Mouse (Mus musculus) stomach, postnatal 0 days (tissue): Measurements from ENCODE around the gene Zbtb48. TPM values are rescaled to one million over a fixed set of nuclear protein-coding genes. Genes with fewer than 3 reads are reported as not detected.
A peak's percentile ranks its signal among the peaks of the same experiment; 100 is the strongest.

Source experiments
- ATAC-seq: fragments of 200-750 bp; cut with Nextera tagmentation; 2 replicates; pipeline ENCODE4 v1.8.0; 2017; ENCODE audit not compliant: low FRiP score, low TSS enrichment
- DNase-seq: peaks from one replicate; pipeline ENCODE4 v3.0.0-alpha.2; 2016; ENCODE audit warnings: low spot score
- H3K27ac ChIP-seq: fragments of 300-500 bp; sonication (generic); replicated peaks from 2 replicates; pipeline ENCODE4 v1.5.1; 2014; ENCODE audit warnings: mild to moderate bottlenecking, control low read depth
- H3K27me3 ChIP-seq: fragments of 300-500 bp; sonication (generic); 2 replicates; pipeline ENCODE4 v1.6.1; 2014; ENCODE audit warnings: low read length; ENCODE audit not compliant: control insufficient read depth, insufficient read depth
- H3K36me3 ChIP-seq: fragments of 300-500 bp; sonication (generic); 2 replicates; pipeline ENCODE4 v1.6.1; 2014; ENCODE audit warnings: low read length, mixed read lengths; ENCODE audit not compliant: control insufficient read depth, insufficient read depth
- H3K4me1 ChIP-seq: fragments of 300-500 bp; sonication (generic); replicated peaks from 2 replicates; pipeline ENCODE4 v1.6.1; 2014; ENCODE audit warnings: antibody characterized with exemption; ENCODE audit not compliant: control insufficient read depth, insufficient read depth
- H3K4me2 ChIP-seq: fragments of 300-500 bp; sonication (generic); replicated peaks from 2 replicates; pipeline ENCODE4 v1.6.1; 2014; ENCODE audit warnings: low read depth, mild to moderate bottlenecking, control low read depth, moderate library complexity
- H3K4me3 ChIP-seq: fragments of 300-500 bp; sonication (generic); 2 replicates; pipeline ENCODE4 v1.5.1; 2014; ENCODE audit warnings: low read depth, low read length, control low read depth
- H3K9ac ChIP-seq: fragments of 300-500 bp; sonication (generic); 2 replicates; pipeline ENCODE4 v1.6.1; 2014; ENCODE audit warnings: mild to moderate bottlenecking, low read length, control low read depth, mixed read lengths
- H3K9me3 ChIP-seq: fragments of 300-500 bp; sonication (generic); 2 replicates; pipeline ENCODE4 v1.6.1; 2016; ENCODE audit warnings: low read length; ENCODE audit not compliant: control insufficient read depth
- CTCF ChIP-seq: IDR thresholded peaks from 2 replicates; pipeline ENCODE4 v1.5.1; 2016; ENCODE audit warnings: antibody characterized with exemption, low read depth, mild to moderate bottlenecking, moderate library complexity
- EP300 ChIP-seq: optimal IDR thresholded peaks from 2 replicates; pipeline ENCODE3; 2016; ENCODE audit warnings: antibody characterized with exemption
- WGBS: fragments of 180-500 bp; shearing (Covaris S2); extraction: QIAGEN DNeasy Blood & Tissue Kit; methylation state at CpG from one replicate; pipeline ENCODE4 v1.1.7; 2014; 5-methylcytosine and 5-hydroxymethylcytosine counted together
- polyA plus RNA-seq: library from polyadenylated mRNA; unstranded; fragments of >200 nt; fragmentation: Nextera tagmentation; extraction: Ambion mirVana; gene quantifications from 2 replicates; pipeline ENCODE4 v1.2.1, GENCODE M21; 2015

Gene Zbtb48
- polyA plus RNA-seq, 1 experiment from 2014 or later: 10.6 TPM

DNA sequence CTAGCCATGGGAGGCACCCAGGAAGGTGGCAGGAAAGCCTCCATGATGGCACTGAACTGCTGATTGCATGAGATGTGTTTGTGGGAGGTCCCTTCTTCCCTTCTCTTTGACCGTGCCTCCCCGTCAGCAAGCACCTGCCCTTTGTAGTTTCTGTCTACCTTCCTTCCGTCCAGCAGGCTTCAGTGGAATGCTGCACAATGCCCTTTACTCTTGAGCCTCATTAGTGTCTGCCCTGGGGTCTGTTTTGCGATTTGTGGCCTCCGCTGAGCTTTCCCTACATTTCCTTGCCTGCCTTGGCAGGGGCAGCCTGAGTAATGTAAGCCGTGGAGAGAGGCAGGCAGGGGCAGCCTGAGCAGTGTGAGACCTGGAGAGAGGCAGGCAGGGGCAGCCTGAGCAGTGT, 17.1 kb upstream of the Zbtb48 start:
- 88% methylated on average over 6 of the region's 6 CpGs for WGBS

DNA sequence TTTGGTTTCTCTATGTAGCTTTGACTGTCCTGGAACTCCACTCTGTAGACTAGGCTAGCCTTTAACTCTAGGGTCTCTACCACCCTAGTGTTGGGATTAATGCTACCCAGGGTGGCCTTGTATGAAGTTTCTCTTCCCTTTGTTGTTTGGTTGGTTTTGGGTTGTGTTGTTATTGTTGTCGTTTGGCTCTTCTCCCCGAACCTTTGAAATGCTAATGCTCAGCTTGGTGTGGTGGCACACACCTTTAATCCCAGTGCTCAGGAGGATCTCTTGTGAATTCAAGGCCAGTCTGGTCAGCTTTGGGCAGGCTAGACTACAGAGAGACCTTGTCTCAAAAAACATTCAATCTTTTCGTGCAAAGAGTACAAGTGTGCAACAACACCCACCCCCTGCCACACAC, 15.7 kb upstream of the Zbtb48 start:
- no peak overlapping the region for H3K4me3 ChIP-seq
- H3K36me3 ChIP-seq: peaks cover 34% of the 10 kb centered on the region
- DNase-seq (no peak), ATAC-seq (no peak)
- no peak overlapping the region for H3K9ac ChIP-seq
- no peaks in the 10 kb centered on the region for H3K9me3 ChIP-seq
- H3K4me2 ChIP-seq: no peak overlapping the region
- no peaks in the 10 kb centered on the region for H3K4me1 ChIP-seq
- TF ChIP-seq EP300 (no peak), CTCF (no peak)
- H3K27ac ChIP-seq: no peak overlapping the region
- H3K27me3 ChIP-seq: no peaks in the 10 kb centered on the region
- 85% methylated on average over 3 of the region's 3 CpGs for WGBS

More for the DNA sequence above, 17.1 kb upstream of the Zbtb48 start:
- DNase-seq (no peak), ATAC-seq (no peak)
- no peak for TF ChIP-seq CTCF
- no peak for TF ChIP-seq EP300
- Histone ChIP-seq H3K4me3 (no peak overlapping the region), H3K9me3 (no peaks in the 10 kb centered on the region), H3K4me1 (no peaks in the 10 kb centered on the region), H3K36me3 (peaks cover 34% of the 10 kb centered on the region), H3K4me2 (no peak overlapping the region), H3K27ac (no peak overlapping the region), H3K9ac (no peak overlapping the region), H3K27me3 (no peaks in the 10 kb centered on the region)

- H3K4me1 ChIP-seq: no peaks in the 10 kb centered on the region
- TF ChIP-seq EP300: no peak
- no peak for TF ChIP-seq CTCF
- peaks cover 28% of the 10 kb centered on the region for H3K36me3 ChIP-seq
- H3K4me2 ChIP-seq: no peak overlapping the region
- no peak overlapping the region for H3K9ac ChIP-seq
- no peak overlapping the region for H3K4me3 ChIP-seq
- ATAC-seq (no peak), DNase-seq (no peak)
- WGBS: 94% methylated on average over 22 of the region's 22 CpGs
- H3K9me3 ChIP-seq: no peaks in the 10 kb centered on the region
- H3K27me3 ChIP-seq: no peaks in the 10 kb centered on the region
- no peak overlapping the region for H3K27ac ChIP-seq
These were observed 14.6 kb upstream of the Zbtb48 start for GRCm38 (mm10) chr4:152041924-152042641.

- H3K4me2 ChIP-seq: peak overlapping the region; percentile 98
- peak overlapping the region; percentile 95 for H3K4me3 ChIP-seq
- DNase-seq: no peak
- TF ChIP-seq EP300: no peak
- TF ChIP-seq CTCF: no peak
- H3K9me3 ChIP-seq: no peaks in the 10 kb centered on the region
- 2% methylated on average over 25 of the region's 25 CpGs for WGBS
- peak overlapping the region; percentile 87 for H3K9ac ChIP-seq
- H3K36me3 ChIP-seq: peaks cover 15% of the 10 kb centered on the region
- H3K4me1 ChIP-seq: no peaks in the 10 kb centered on the region
- no peak for ATAC-seq
- H3K27ac ChIP-seq: no peak overlapping the region; the same call in 1 of the 2 replicates
- no peaks in the 10 kb centered on the region for H3K27me3 ChIP-seq
These were observed 12.4 kb upstream of the Zbtb48 start for GRCm38 (mm10) chr4:152039831-152040310.

DNA sequence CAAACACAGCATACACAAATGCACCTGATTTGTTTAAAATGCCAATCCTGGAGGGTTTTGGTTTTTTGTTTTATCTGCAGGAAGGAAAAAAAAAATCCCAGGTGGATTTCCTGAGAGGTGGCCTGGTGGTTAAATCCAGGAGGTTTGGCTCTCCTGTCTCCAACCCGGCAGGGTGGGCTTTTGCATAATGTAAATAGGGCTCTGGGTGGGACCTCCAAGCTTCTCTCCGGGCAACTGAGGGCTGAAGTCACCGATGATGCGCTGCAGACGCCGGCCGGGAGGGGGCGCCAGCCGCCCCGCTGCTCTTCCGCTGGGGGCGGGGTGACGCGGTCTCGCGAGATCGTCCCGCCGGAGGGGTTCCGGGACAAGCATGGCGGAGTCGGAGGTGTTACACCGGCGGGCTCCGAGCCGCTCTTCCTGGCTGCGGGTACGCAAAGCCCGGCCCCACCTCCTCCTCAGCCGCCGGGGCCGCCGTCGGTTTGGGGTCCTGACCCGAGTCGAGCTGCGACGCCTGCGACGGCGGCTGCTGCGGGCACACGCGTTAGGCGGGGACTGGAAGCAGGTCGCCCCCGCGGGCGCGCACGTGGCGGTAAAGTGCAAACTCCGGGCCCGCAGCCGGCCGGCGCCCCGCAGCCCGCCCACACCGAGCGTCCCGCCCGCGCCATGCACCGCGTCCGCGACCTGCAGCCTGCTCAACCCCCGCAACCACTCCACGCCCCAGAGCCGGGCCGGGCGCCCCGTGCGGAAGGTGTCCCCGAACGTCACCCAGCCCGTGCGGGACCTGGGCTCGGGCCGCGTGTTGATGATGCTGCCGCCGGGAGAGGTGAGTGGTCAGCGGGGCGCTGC, 11.7 kb upstream of the Zbtb48 start, which contains the start of gene Nol9:
Gene Nol9, plus strand, starts transcription at position 337 of the 846 bp plus-strand sequence.
- peak within 1 kb of the TSS; percentile 87 for H3K9ac ChIP-seq
- under 1% methylated on average over 84 of the region's 86 CpGs for WGBS
- H3K27me3 ChIP-seq: no peaks in the 10 kb centered on the region
- H3K4me2 ChIP-seq: peak within 1 kb of the TSS; percentile 98
- peak within 1 kb of the TSS; percentile 67; the same call in 1 of the 2 replicates for H3K27ac ChIP-seq
- peak within 1 kb of the TSS; percentile 95 for H3K4me3 ChIP-seq
- ATAC-seq (peak; percentile 91), DNase-seq (peak; percentile 94)
- no peaks in the 10 kb centered on the region for H3K4me1 ChIP-seq
- TF ChIP-seq CTCF (peak; percentile 99), EP300 (peak; percentile 99)
- H3K36me3 ChIP-seq: peaks cover 14% of the 10 kb centered on the region
- no peaks in the 10 kb centered on the region for H3K9me3 ChIP-seq
